Comparison of ENCODE assay signal across 16 mouse cellular contexts in the genomic region with DNA sequence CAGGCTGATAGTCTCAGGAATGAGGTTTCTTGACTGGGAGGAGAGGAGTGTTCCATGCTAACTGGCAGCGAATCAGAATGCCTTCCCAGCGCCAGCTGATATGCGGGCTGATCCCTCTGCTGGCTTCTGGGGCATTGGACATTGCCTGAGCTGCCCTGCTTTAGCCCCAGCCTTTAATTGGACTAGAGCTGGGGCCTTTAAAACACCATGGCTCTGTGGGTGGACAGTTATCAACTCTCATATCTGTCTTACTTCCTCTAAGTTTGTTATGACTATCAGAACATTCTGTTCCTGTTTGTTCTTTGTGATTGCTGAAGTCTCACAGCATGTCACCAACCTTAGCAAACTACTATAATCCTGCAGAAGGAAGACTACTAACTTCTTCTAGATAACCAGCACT. TPM values are rescaled to one million over a fixed set of nuclear protein-coding genes. Genes with fewer than 3 reads are reported as not detected.
DNase-seq lines count a peak whose midpoint lies in the region; ATAC-seq and TF ChIP-seq lines count a peak whose summit lies in the region.
"Had no signal": no experiment of that assay in that cellular context is flagged by ENCODE, and none has a peak within 500 bp of the region (broad histone marks: within the 10 kb centered on the region; RNA-seq: fewer than 3 reads in every experiment).

No protein-coding gene starts in this region.

- H3K9me3 ChIP-seq in forebrain, embryonic 16.5 days (ENCODE audit: control insufficient read depth, low read length) = no peaks in the 10 kb centered on the region
- no peaks in the 10 kb centered on the region for H3K9me3 ChIP-seq in hindbrain, embryonic 12.5 days (replicated peaks)
- H3K9me3 ChIP-seq: heart, embryonic 13.5 days; limb, embryonic 15.5 days; midbrain, embryonic 13.5 days; neural tube, embryonic 15.5 days had no signal

- peaks cover 6% of the 10 kb centered on the region for H3K4me1 ChIP-seq in forebrain, embryonic 16.5 days (replicated peaks; ENCODE audit: control insufficient read depth, insufficient read depth, low read length)
- H3K4me1 ChIP-seq in hindbrain, embryonic 12.5 days = peaks cover 7% of the 10 kb centered on the region; the same call in 1 of the 2 replicates
- H3K4me1 ChIP-seq: heart, embryonic 13.5 days had no signal

- no peak overlapping the region for H3K4me3 ChIP-seq in gastrocnemius, adult 2 months
- no peak overlapping the region for H3K4me3 ChIP-seq in forebrain, embryonic 16.5 days (replicated peaks; ENCODE audit: low read length)
- no peak overlapping the region for H3K4me3 ChIP-seq in hindbrain, embryonic 12.5 days
- H3K4me3 ChIP-seq: embryonic facial prominence, embryonic 10.5 days; heart, embryonic 13.5 days; limb, embryonic 15.5 days; midbrain, embryonic 13.5 days; neural tube, embryonic 15.5 days had no signal

- WGBS in forebrain, embryonic 16.5 days = 93% methylated on average over 3 of the region's 3 CpGs
- WGBS in hindbrain, embryonic 12.5 days = 93% methylated on average over 3 of the region's 3 CpGs

- H3K36me3 ChIP-seq in forebrain, embryonic 16.5 days (ENCODE audit: control insufficient read depth, insufficient read depth) = no peaks in the 10 kb centered on the region
- no peaks in the 10 kb centered on the region for H3K36me3 ChIP-seq in hindbrain, embryonic 12.5 days
- H3K36me3 ChIP-seq: embryonic facial prominence, embryonic 10.5 days; midbrain, embryonic 13.5 days; neural tube, embryonic 15.5 days had no signal

- DNase-seq in gastrocnemius, adult 2 months = peak; percentile 20
- DNase-seq in gastrocnemius, postnatal 25 days = no peak
- peak; percentile 51 for DNase-seq in A20 (ENCODE audit: low read depth, low spot score)
- DNase-seq in fat pad, adult 2 months (ENCODE audit: extremely low read depth, low read depth, low spot score) = peak; percentile 37
- no peak for DNase-seq in thymus, postnatal 36 days
- DNase-seq: kidney, adult 8-10 months; thymus, postnatal 4 days had no signal

- H3K27me3 ChIP-seq in forebrain, embryonic 16.5 days (replicated peaks; ENCODE audit: control insufficient read depth, insufficient read depth, low read length) = no peaks in the 10 kb centered on the region
- H3K27me3 ChIP-seq in hindbrain, embryonic 12.5 days = no peaks in the 10 kb centered on the region
- H3K27me3 ChIP-seq: heart, embryonic 13.5 days; limb, embryonic 15.5 days; neural tube, embryonic 15.5 days had no signal

- intact Hi-C loops in gastrocnemius, adult 2 months (cut with DNase I) = no loop called here

- no peak overlapping the region for H3K4me2 ChIP-seq in forebrain, embryonic 16.5 days (ENCODE audit: low read length)
- H3K4me2 ChIP-seq in hindbrain, embryonic 12.5 days (replicated peaks) = no peak overlapping the region
- H3K4me2 ChIP-seq: heart, embryonic 13.5 days; limb, embryonic 15.5 days; midbrain, embryonic 13.5 days; neural tube, embryonic 15.5 days had no signal

- H3K9ac ChIP-seq in forebrain, embryonic 16.5 days (replicated peaks; ENCODE audit: low read depth, low read length) = no peak overlapping the region
- no peak overlapping the region for H3K9ac ChIP-seq in hindbrain, embryonic 12.5 days
- H3K9ac ChIP-seq: heart, embryonic 13.5 days; limb, embryonic 15.5 days; midbrain, embryonic 13.5 days; neural tube, embryonic 15.5 days had no signal

- ATAC-seq in megakaryocyte, adult 5-6 weeks (ENCODE audit: poor library complexity, severe bottlenecking) = peak; percentile 25
- no peak for ATAC-seq in forebrain, embryonic 16.5 days
- no peak for ATAC-seq in hindbrain, embryonic 12.5 days (ENCODE audit: low FRiP score)
- ATAC-seq: forebrain, embryonic 14.5 days; midbrain, embryonic 13.5 days had no signal

- H3K27ac ChIP-seq in gastrocnemius, adult 2 months = no peak overlapping the region
- no peak overlapping the region for H3K27ac ChIP-seq in forebrain, embryonic 16.5 days (ENCODE audit: low read length)
- H3K27ac ChIP-seq in hindbrain, embryonic 12.5 days = no peak overlapping the region
- H3K27ac ChIP-seq: embryonic facial prominence, embryonic 10.5 days; heart, embryonic 13.5 days; limb, embryonic 15.5 days; midbrain, embryonic 13.5 days; neural tube, embryonic 15.5 days had no signal

- TF ChIP-seq CTCF in gastrocnemius, adult 2 months (IDR thresholded peaks at IDR 0.05) = no peak

RNA-seq across cellular contexts. Expression of a gene that starts 5.0 kb away (rescaled TPM):
- 1 to 10 TPM; 6.0 to 8.8 TPM for total RNA-seq in gastrocnemius, adult 2 months (2021)
- 1 to 10 TPM; 6.5 to 6.6 TPM for total RNA-seq in gastrocnemius, postnatal 25 days (2021)
- total RNA-seq in megakaryocyte, adult 5-6 weeks (2015) = 84.4 and 87.7 TPM in 2 replicates
- 128 TPM in 2 replicates for total RNA-seq in megakaryocyte, adult 5-6 weeks (2017)
- polyA plus RNA-seq in forebrain, embryonic 16.5 days (2015; fragmentation: Nextera tagmentation; extraction: Ambion mirVana) = 1.9 and 2.0 TPM in 2 replicates
- 4.7 and 5.3 TPM in 2 replicates for polyA plus RNA-seq in hindbrain, embryonic 12.5 days (2016; fragmentation: Nextera tagmentation; extraction: Ambion mirVana)

RNA-seq across cellular contexts. Expression of a gene that starts 31.1 kb away (rescaled TPM):
- 10 to 100 TPM; 21.9 to 22.0 TPM for total RNA-seq in gastrocnemius, adult 2 months (2021)
- 10 to 100 TPM; 15.6 to 18.4 TPM for total RNA-seq in gastrocnemius, postnatal 25 days (2021)
- 28.5 and 29.5 TPM in 2 replicates for total RNA-seq in megakaryocyte, adult 5-6 weeks (2015)
- 37.3 TPM in 2 replicates for total RNA-seq in megakaryocyte, adult 5-6 weeks (2017)
- 56.8 and 57.8 TPM in 2 replicates for polyA plus RNA-seq in forebrain, embryonic 16.5 days (2015; fragmentation: Nextera tagmentation; extraction: Ambion mirVana)
- 45.5 and 47.2 TPM in 2 replicates for polyA plus RNA-seq in hindbrain, embryonic 12.5 days (2016; fragmentation: Nextera tagmentation; extraction: Ambion mirVana)

Comparison
In these comparisons a context has a peak if more than half of its experiments do, and no peak if none do; other contexts are left out.
1. DNase-seq: peak in gastrocnemius, adult 2 months (single experiment), A20 (single experiment) and fat pad, adult 2 months (single experiment); none in gastrocnemius, postnatal 25 days (single experiment) and thymus, postnatal 36 days (0 of 2).
2. RNA of a gene that starts 5.0 kb away (total RNA-seq): 84.4 to 128 TPM in megakaryocyte, adult 5-6 weeks; 6.0 to 8.8 TPM in gastrocnemius, adult 2 months and 6.5 to 6.6 TPM in gastrocnemius, postnatal 25 days; every median in the first group is over 4 times any median in the second.